Mouse (Mus musculus) hindbrain, embryonic 13.5 days (tissue): ENCODE measurements around the gene Cldn4. TPM values are rescaled to one million over a fixed set of nuclear protein-coding genes. Genes with fewer than 3 reads are reported as not detected.
A peak's percentile ranks its signal among the peaks of the same experiment; 100 is the strongest.

Source experiments
- ATAC-seq: fragments of 200-750 bp; cut with Nextera tagmentation; 2 replicates; pipeline ENCODE4 v1.8.0; 2017; ENCODE audit warnings: moderate TSS enrichment; ENCODE audit not compliant: low FRiP score
- H3K27ac ChIP-seq: fragments of 300-500 bp; sonication (generic); 2 replicates; pipeline ENCODE4 v1.5.1; 2015; ENCODE audit warnings: inconsistent platforms, mild to moderate bottlenecking, moderate library complexity
- H3K27me3 ChIP-seq: fragments of 300-500 bp; sonication (generic); 2 replicates; pipeline ENCODE4 v1.6.1; 2015; ENCODE audit warnings: mild to moderate bottlenecking, inconsistent platforms
- H3K36me3 ChIP-seq: fragments of 300-500 bp; sonication (generic); 2 replicates; pipeline ENCODE4 v1.6.1; 2015; ENCODE audit warnings: mild to moderate bottlenecking, inconsistent platforms
- H3K4me1 ChIP-seq: fragments of 300-500 bp; sonication (generic); replicated peaks from 2 replicates; pipeline ENCODE4 v1.6.1; 2015; ENCODE audit warnings: inconsistent platforms
- H3K4me2 ChIP-seq: fragments of 300-500 bp; sonication (generic); 2 replicates; pipeline ENCODE4 v1.6.1; 2015; ENCODE audit warnings: inconsistent platforms, mild to moderate bottlenecking, moderate library complexity
- H3K4me3 ChIP-seq: fragments of 300-500 bp; sonication (generic); 2 replicates; pipeline ENCODE4 v1.5.1; 2015; ENCODE audit warnings: mild to moderate bottlenecking, inconsistent platforms
- H3K9ac ChIP-seq: fragments of 300-500 bp; sonication (generic); 2 replicates; pipeline ENCODE4 v1.6.1; 2015; ENCODE audit warnings: mild to moderate bottlenecking, inconsistent platforms
- H3K9me3 ChIP-seq: fragments of 300-500 bp; sonication (generic); 2 replicates; pipeline ENCODE4 v1.6.1; 2016; ENCODE audit warnings: inconsistent platforms
- WGBS: fragments of 180-500 bp; shearing (Covaris S2); methylation state at CpG from one replicate; pipeline ENCODE4 v1.1.7; 2015; 5-methylcytosine and 5-hydroxymethylcytosine counted together
- polyA plus RNA-seq: library from polyadenylated mRNA; unstranded; fragments of >200 nt; fragmentation: Nextera tagmentation; extraction: Ambion mirVana; gene quantifications from 2 replicates; pipeline ENCODE4 v1.2.1, GENCODE M21; 2015

Gene Cldn4
- polyA plus RNA-seq, 1 experiment from 2014 or later, result not detected

DNA sequence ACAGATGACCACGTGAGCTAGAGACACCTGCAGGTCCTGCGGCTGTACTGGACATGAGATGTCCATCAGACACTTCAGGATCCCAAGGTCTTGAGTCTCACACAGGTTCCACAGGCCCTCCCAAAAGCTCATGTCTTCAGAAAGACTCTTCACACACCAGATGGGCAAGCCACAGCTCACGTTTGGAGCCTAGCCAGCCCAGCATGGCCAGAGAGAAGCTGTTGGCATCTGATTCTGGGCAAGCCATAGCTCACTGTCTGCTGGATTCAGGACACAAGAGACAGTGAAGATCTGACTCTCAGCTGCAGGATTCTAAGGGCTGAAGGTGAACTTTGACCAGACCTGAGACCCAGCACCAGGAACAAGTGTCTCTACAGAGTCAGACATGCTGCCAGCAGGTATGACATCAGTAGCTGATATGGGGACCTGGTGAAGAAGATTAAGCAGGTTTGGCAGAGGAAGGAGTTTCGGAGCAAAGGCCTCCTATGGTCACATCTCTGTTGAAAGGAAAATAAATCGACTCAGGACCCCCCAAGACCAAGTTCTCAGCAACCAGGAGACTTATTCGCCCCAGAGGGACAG lies 26.5 kb downstream of the Cldn4 start:
- no peak for ATAC-seq
- Histone ChIP-seq H3K4me1 (no peaks in the 10 kb centered on the region), H3K4me3 (no peak overlapping the region), H3K9me3 (0 out of 2 replicates have a peak, but pooled peaks cover 6% of the 10 kb centered on the region), H3K4me2 (no peak overlapping the region), H3K9ac (no peak overlapping the region), H3K36me3 (no peaks in the 10 kb centered on the region), H3K27ac (no peak overlapping the region), H3K27me3 (no peaks in the 10 kb centered on the region)
- WGBS, result 86% methylated on average over 6 of the region's 6 CpGs

DNA sequence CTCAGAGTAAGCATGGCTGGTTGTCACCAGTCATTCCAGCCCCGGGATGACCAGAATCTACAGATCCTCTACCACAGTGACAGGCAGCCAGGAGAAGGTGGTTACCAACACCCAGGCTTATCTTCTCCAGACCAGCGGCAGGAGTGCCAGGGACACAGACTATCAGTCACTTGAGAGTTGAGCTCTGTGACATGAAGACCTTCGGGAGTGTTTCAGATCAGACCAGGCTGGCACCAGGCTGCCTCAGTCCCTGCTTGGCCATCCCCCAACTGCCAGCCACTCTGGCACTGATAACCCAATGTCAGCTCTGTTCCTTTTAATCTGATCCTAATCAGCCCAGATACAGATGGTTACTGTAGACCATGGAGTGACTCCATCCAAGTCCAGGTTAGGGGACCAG lies 27.6 kb downstream of the Cldn4 start:
- WGBS, result 92% methylated on average over 3 of the region's 3 CpGs
- H3K36me3 ChIP-seq, result no peaks in the 10 kb centered on the region
- H3K27me3 ChIP-seq, result no peaks in the 10 kb centered on the region
- H3K9me3 ChIP-seq, result 0 out of 2 replicates have a peak, but pooled peaks cover 6% of the 10 kb centered on the region
- H3K4me2 ChIP-seq, result no peak overlapping the region
- H3K9ac ChIP-seq, result no peak overlapping the region
- H3K27ac ChIP-seq, result no peak overlapping the region
- no peak for ATAC-seq
- H3K4me1 ChIP-seq, result no peaks in the 10 kb centered on the region
- no peak overlapping the region for H3K4me3 ChIP-seq

- 51% methylated on average over 16 of the region's 16 CpGs for WGBS
- Histone ChIP-seq H3K36me3 (no peaks in the 10 kb centered on the region), H3K27ac (no peak overlapping the region), H3K4me2 (no peak overlapping the region), H3K4me1 (no peaks in the 10 kb centered on the region), H3K27me3 (no peaks in the 10 kb centered on the region), H3K4me3 (no peak overlapping the region), H3K9me3 (0 out of 2 replicates have a peak, but pooled peaks cover 6% of the 10 kb centered on the region), H3K9ac (no peak overlapping the region)
- ATAC-seq, result no peak
Measured at GRCm38 (mm10) chr5:134918071-134918832, 28.5 kb downstream of the Cldn4 start.

- H3K4me2 ChIP-seq, result no peak within 1 kb of the TSS
- H3K4me1 ChIP-seq, result no peaks in the 10 kb centered on the region
- no peak for ATAC-seq
- H3K27ac ChIP-seq, result no peak within 1 kb of the TSS
- H3K9me3 ChIP-seq, result 0 out of 2 replicates have a peak, but pooled peaks cover 6% of the 10 kb centered on the region
- H3K9ac ChIP-seq, result no peak within 1 kb of the TSS
- WGBS, result 87% methylated on average over 8 of the region's 8 CpGs
- no peak within 1 kb of the TSS for H3K4me3 ChIP-seq
- no peaks in the 10 kb centered on the region for H3K36me3 ChIP-seq
- H3K27me3 ChIP-seq, result no peaks in the 10 kb centered on the region
Measured at GRCm38 (mm10) chr5:134915311-134915710, 31.4 kb downstream of the Cldn4 start, which contains the start of gene Cldn13. Cldn13 (minus strand) TSS chr5:134915526.

- no peak for ATAC-seq
- H3K27ac ChIP-seq, result no peak overlapping the region
- H3K36me3 ChIP-seq, result no peaks in the 10 kb centered on the region
- no peak overlapping the region for H3K9ac ChIP-seq
- no peak overlapping the region for H3K4me3 ChIP-seq
- 85% methylated on average over 8 of the region's 8 CpGs for WGBS
- H3K4me2 ChIP-seq, result no peak overlapping the region
- H3K9me3 ChIP-seq, result 0 out of 2 replicates have a peak, but pooled peaks cover 6% of the 10 kb centered on the region
- H3K4me1 ChIP-seq, result no peaks in the 10 kb centered on the region
- no peaks in the 10 kb centered on the region for H3K27me3 ChIP-seq
Measured at GRCm38 (mm10) chr5:134914510-134914909, 32.2 kb downstream of the Cldn4 start.

- H3K4me2 ChIP-seq, result no peak overlapping the region
- no peak for ATAC-seq
- no peak overlapping the region for H3K27ac ChIP-seq
- WGBS, result 94% methylated on average over 4 of the region's 4 CpGs
- H3K4me1 ChIP-seq, result no peaks in the 10 kb centered on the region
- 0 out of 2 replicates have a peak, but pooled peaks cover 6% of the 10 kb centered on the region for H3K9me3 ChIP-seq
- no peaks in the 10 kb centered on the region for H3K36me3 ChIP-seq
- H3K9ac ChIP-seq, result no peak overlapping the region
- H3K27me3 ChIP-seq, result no peaks in the 10 kb centered on the region
- no peak overlapping the region for H3K4me3 ChIP-seq
Measured at GRCm38 (mm10) chr5:134913753-134914152, 33.0 kb downstream of the Cldn4 start.

GRCm38 (mm10) chr5:134913352-134913751 lies 33.4 kb downstream of the Cldn4 start:
- WGBS, result 90% methylated on average over 3 of the region's 3 CpGs
- Histone ChIP-seq H3K4me2 (no peak overlapping the region), H3K9me3 (0 out of 2 replicates have a peak, but pooled peaks cover 6% of the 10 kb centered on the region), H3K4me1 (no peaks in the 10 kb centered on the region), H3K36me3 (no peaks in the 10 kb centered on the region), H3K4me3 (no peak overlapping the region), H3K27ac (no peak overlapping the region), H3K9ac (no peak overlapping the region), H3K27me3 (no peaks in the 10 kb centered on the region)
- ATAC-seq, result no peak

GRCm38 (mm10) chr5:134911901-134912300 lies 34.8 kb downstream of the Cldn4 start:
- WGBS, result 90% methylated on average over 2 of the region's 2 CpGs
- no peak for ATAC-seq
- H3K27me3 ChIP-seq, result no peaks in the 10 kb centered on the region
- H3K36me3 ChIP-seq, result no peaks in the 10 kb centered on the region
- no peak overlapping the region for H3K4me3 ChIP-seq
- no peak overlapping the region for H3K9ac ChIP-seq
- H3K9me3 ChIP-seq, result no peaks in the 10 kb centered on the region
- no peaks in the 10 kb centered on the region for H3K4me1 ChIP-seq
- H3K27ac ChIP-seq, result no peak overlapping the region
- H3K4me2 ChIP-seq, result no peak overlapping the region

DNA sequence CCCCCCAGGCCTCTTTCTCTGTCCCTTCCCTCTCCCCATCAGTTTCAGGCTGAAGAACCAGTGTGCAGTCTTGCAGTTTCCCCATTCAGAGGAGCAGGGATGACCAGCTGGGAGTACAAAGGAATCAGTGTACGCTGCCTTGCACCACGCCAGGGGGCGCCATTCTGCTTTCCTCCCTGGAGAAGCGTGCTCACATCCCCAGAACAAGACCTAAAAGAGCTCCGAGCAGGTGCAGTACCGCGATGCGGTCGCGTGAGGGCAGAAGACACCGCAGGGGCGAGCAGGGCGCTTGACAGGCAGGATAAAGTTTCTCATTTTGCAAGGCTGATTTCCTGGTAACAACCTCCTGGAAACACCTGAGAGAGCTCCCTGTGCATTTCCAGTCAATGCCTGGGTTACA lies 39.6 kb downstream of the Cldn4 start:
- H3K9me3 ChIP-seq, result no peaks in the 10 kb centered on the region
- no peak overlapping the region for H3K4me3 ChIP-seq
- WGBS, result under 1% methylated on average over 13 of the region's 13 CpGs
- no peaks in the 10 kb centered on the region for H3K4me1 ChIP-seq
- no peaks in the 10 kb centered on the region for H3K36me3 ChIP-seq
- no peak overlapping the region for H3K9ac ChIP-seq
- H3K27me3 ChIP-seq, result no peaks in the 10 kb centered on the region
- peak; percentile 72 for ATAC-seq
- H3K4me2 ChIP-seq, result no peak overlapping the region
- no peak overlapping the region for H3K27ac ChIP-seq

GRCm38 (mm10) chr5:134906633-134907032 lies 40.1 kb downstream of the Cldn4 start, which contains the start of gene Tmem270:
Tmem270 (minus strand) TSS chr5:134906733.
- Histone ChIP-seq H3K4me1 (no peaks in the 10 kb centered on the region), H3K36me3 (no peaks in the 10 kb centered on the region), H3K27me3 (no peaks in the 10 kb centered on the region), H3K9ac (no peak within 1 kb of the TSS), H3K27ac (no peak within 1 kb of the TSS), H3K4me2 (no peak within 1 kb of the TSS), H3K9me3 (no peaks in the 10 kb centered on the region), H3K4me3 (no peak within 1 kb of the TSS)
- ATAC-seq, result no peak
- 76% methylated on average over 6 of the region's 6 CpGs for WGBS

DNA sequence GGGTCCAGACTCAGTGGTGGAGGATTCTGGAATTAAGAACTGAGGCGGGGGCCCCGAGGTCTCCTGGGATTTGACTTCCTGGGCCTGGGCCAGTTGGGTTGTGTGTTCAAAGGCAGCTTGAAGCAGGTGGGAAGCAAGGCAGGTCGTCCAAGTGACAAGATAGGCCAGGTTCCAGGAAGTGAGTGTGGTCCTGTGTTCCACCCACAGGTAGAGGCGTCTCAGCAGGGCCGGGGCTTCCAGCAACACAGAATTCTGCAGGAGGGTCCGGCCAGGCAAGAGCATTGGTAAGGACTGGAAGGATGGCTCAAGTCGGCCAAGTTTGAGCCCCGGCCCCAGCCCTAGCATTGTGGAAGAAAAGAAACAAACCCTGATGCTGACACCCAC lies 45.1 kb downstream of the Cldn4 start:
- Histone ChIP-seq H3K27me3 (no peaks in the 10 kb centered on the region), H3K9ac (no peak overlapping the region), H3K4me1 (peaks cover 6% of the 10 kb centered on the region; the same call in 1 of the 2 replicates), H3K4me3 (no peak overlapping the region), H3K27ac (0 out of 2 replicates have a peak overlapping the region, but pooled peaks have one; percentile 19), H3K4me2 (no peak overlapping the region), H3K36me3 (no peaks in the 10 kb centered on the region), H3K9me3 (no peaks in the 10 kb centered on the region)
- ATAC-seq, result no peak
- WGBS, result 82% methylated on average over 8 of the region's 8 CpGs

DNA sequence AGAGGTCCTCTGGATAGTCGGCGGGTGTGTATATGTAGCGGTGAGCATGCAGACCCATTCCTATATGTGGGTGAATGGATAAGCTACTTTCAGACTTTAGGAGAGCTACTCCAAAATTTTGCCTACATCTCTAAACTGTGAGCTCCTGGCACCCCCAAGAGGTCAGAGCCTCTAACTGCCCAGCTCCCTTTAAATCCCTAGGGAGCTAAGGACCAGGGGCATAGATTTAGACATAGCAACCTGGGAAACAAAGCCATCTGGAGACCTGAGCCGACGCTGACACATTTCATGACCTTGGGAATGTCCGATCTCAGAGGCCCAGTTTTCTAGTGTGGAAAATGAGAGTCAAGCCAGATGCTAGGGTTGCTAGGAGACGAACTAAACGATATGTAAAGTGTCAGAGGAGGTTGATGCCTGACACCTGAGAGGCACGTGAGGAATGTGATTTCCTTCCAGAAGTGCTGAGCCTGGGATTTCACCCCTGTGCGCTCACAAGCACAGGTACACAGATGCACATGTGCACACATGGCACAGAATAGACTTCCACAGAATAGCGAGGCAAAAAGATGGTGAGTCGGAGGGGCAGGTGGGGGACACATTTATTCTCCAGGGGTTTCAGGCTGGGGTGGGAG lies 45.6 kb downstream of the Cldn4 start:
- Histone ChIP-seq H3K4me3 (no peak overlapping the region), H3K27ac (0 out of 2 replicates have a peak overlapping the region, but pooled peaks have one; percentile 19), H3K27me3 (no peaks in the 10 kb centered on the region), H3K4me2 (no peak overlapping the region), H3K9me3 (no peaks in the 10 kb centered on the region), H3K4me1 (peaks cover 6% of the 10 kb centered on the region; the same call in 1 of the 2 replicates), H3K36me3 (no peaks in the 10 kb centered on the region), H3K9ac (no peak overlapping the region)
- 42% methylated on average over 12 of the region's 12 CpGs for WGBS
- ATAC-seq, result no peak
